Mouse (Mus musculus) MEL (cell line): ENCODE measurements around the gene Gm21970. TPM values are rescaled to one million over a fixed set of nuclear protein-coding genes. Genes with fewer than 3 reads are reported as not detected.

Experiments
- DNase-seq: peaks from one replicate; pipeline ENCODE4 v3.0.0; 2011; ENCODE audit warnings: low read depth, low spot score
- H3K27ac ChIP-seq: 2 replicates; pipeline ENCODE4 v1.5.1; 2012; ENCODE audit warnings: low read depth, mild to moderate bottlenecking, control low read depth, low read length, moderate library complexity; ENCODE audit not compliant: control insufficient read depth
- H3K27me3 ChIP-seq, 2 experiments: fragments of 150-350 bp in 1 of 2; sonication (generic) in 1 of 2; 2 replicates each; pipeline ENCODE4 v1.6.1; 2012; ENCODE audit warnings: low read length in 2 of 2, mild to moderate bottlenecking in 2 of 2, improper control_type of control experiment in 1 of 2, moderate library complexity in 1 of 2; ENCODE audit not compliant: insufficient read depth in 2 of 2, control insufficient read depth in 1 of 2
- H3K36me3 ChIP-seq, 2 experiments: 2 replicates each; pipeline ENCODE4 v1.6.1; 2012 to 2014; ENCODE audit warnings: low read length in 2 of 2, improper control_type of control experiment in 1 of 2, inconsistent platforms in 1 of 2, mild to moderate bottlenecking in 1 of 2; ENCODE audit not compliant: insufficient read depth in 2 of 2, control insufficient read depth in 1 of 2
- H3K4me1 ChIP-seq, 2 experiments: fragments of 150-350 bp in 1 of 2; sonication (generic) in 1 of 2; 2 replicates each; pipeline ENCODE4 v1.6.1; 2012; ENCODE audit warnings: low read length in 2 of 2, improper control_type of control experiment in 1 of 2, mild to moderate bottlenecking in 1 of 2; ENCODE audit not compliant: insufficient read depth in 2 of 2, control insufficient read depth in 1 of 2
- H3K4me3 ChIP-seq, 2 experiments: fragments of 150-350 bp in 1 of 2; sonication (generic) in 1 of 2; 2 replicates each; pipeline ENCODE4 v1.5.1; 2012; ENCODE audit warnings: low read depth in 2 of 2, low read length in 2 of 2, mild to moderate bottlenecking in 2 of 2, moderate library complexity in 2 of 2, control low read depth in 1 of 2, improper control_type of control experiment in 1 of 2; ENCODE audit not compliant: control insufficient read depth in 1 of 2, insufficient read depth in 1 of 2
- H3K79me2 ChIP-seq: 2 replicates; pipeline ENCODE4 v1.6.1; 2012; ENCODE audit warnings: mild to moderate bottlenecking, low read length, moderate library complexity; ENCODE audit not compliant: control insufficient read depth, poor library complexity, insufficient read depth
- H3K9ac ChIP-seq: 2 replicates; pipeline ENCODE4 v1.6.1; 2012; ENCODE audit warnings: low read depth, mild to moderate bottlenecking, control low read depth, low read length, moderate library complexity; ENCODE audit not compliant: control insufficient read depth, poor library complexity, severe bottlenecking
- H3K9me3 ChIP-seq: fragments of 150-350 bp; sonication (generic); replicated peaks from 2 replicates; pipeline ENCODE4 v1.6.1; 2012; ENCODE audit warnings: mild to moderate bottlenecking, low read length, improper control_type of control experiment, moderate library complexity; ENCODE audit not compliant: insufficient read depth
- BHLHE40 ChIP-seq: IDR thresholded peaks from 2 replicates; pipeline ENCODE4 v1.6.1; 2012; ENCODE audit warnings: low read depth, mild to moderate bottlenecking, inconsistent platforms, low read length, improper control_type of control experiment, borderline replicate concordance
- CHD1 ChIP-seq: IDR thresholded peaks from 2 replicates; pipeline ENCODE4 v1.6.1; 2012; ENCODE audit warnings: low read depth, mild to moderate bottlenecking, inconsistent platforms, low read length, improper control_type of control experiment
- CTCF ChIP-seq, 3 experiments: IDR thresholded peaks in 2 of 3; conservative IDR thresholded peaks in 1 of 3; 2 replicates each; pipeline ENCODE4 v1.5.1; 2011 to 2012; ENCODE audit warnings: low read length in 3 of 3, low read depth in 2 of 3, mild to moderate bottlenecking in 2 of 3, improper control_type of control experiment in 1 of 3, inconsistent platforms in 1 of 3, mixed read lengths in 1 of 3, moderate library complexity in 1 of 3; ENCODE audit not compliant: control insufficient read depth in 1 of 3, insufficient read depth in 1 of 3, poor library complexity in 1 of 3, severe bottlenecking in 1 of 3
- EP300 ChIP-seq, 2 experiments: IDR thresholded peaks; 2 replicates each; pipeline ENCODE4 v1.6.1; 2011; ENCODE audit warnings: improper control_type of control experiment in 2 of 2, low read length in 2 of 2, low read depth in 1 of 2, mild to moderate bottlenecking in 1 of 2
- JUND ChIP-seq: IDR thresholded peaks from 2 replicates; pipeline ENCODE4 v1.6.1; 2011; ENCODE audit warnings: low read depth, mild to moderate bottlenecking, improper control_type of control experiment, low read length
- MAX ChIP-seq: IDR thresholded peaks from 2 replicates; pipeline ENCODE4 v1.6.1; 2011; ENCODE audit warnings: low read length, improper control_type of control experiment
- MAZ ChIP-seq: IDR thresholded peaks from 2 replicates; pipeline ENCODE4 v1.6.1; 2012; ENCODE audit warnings: low read depth, mild to moderate bottlenecking, inconsistent platforms, low read length, improper control_type of control experiment
- MXI1 ChIP-seq: IDR thresholded peaks from 2 replicates; pipeline ENCODE4 v1.6.1; 2011; ENCODE audit warnings: mild to moderate bottlenecking, low read depth, low read length, improper control_type of control experiment
- MYC ChIP-seq: IDR thresholded peaks from 2 replicates; pipeline ENCODE4 v1.6.1; 2011; ENCODE audit warnings: low read depth, mild to moderate bottlenecking, low read length, improper control_type of control experiment, moderate library complexity
- NRF1 ChIP-seq: IDR thresholded peaks from 2 replicates; pipeline ENCODE4 v1.6.1; 2014; ENCODE audit warnings: low read depth, mild to moderate bottlenecking, inconsistent platforms, low read length, improper control_type of control experiment, moderate library complexity; ENCODE audit not compliant: poor library complexity, insufficient read depth, severe bottlenecking
- POLR2AphosphoS2 ChIP-seq: IDR thresholded peaks from 2 replicates; pipeline ENCODE4 v1.6.1; 2011; ENCODE audit warnings: low read length, improper control_type of control experiment
- RAD21 ChIP-seq: IDR thresholded peaks from 2 replicates; pipeline ENCODE4 v1.6.1; 2011; ENCODE audit warnings: mild to moderate bottlenecking, low read depth, low read length, improper control_type of control experiment
- RCOR1 ChIP-seq: IDR thresholded peaks from 2 replicates; pipeline ENCODE4 v1.6.1; 2012; ENCODE audit warnings: low read depth, mild to moderate bottlenecking, inconsistent platforms, low read length, improper control_type of control experiment
- SMC3 ChIP-seq: IDR thresholded peaks from 2 replicates; pipeline ENCODE4 v1.6.1; 2011; ENCODE audit warnings: low read depth, low read length, improper control_type of control experiment
- TBP ChIP-seq: IDR thresholded peaks from 2 replicates; pipeline ENCODE4 v1.8.0; 2011; ENCODE audit warnings: low read depth, low read length, improper control_type of control experiment
- TCF12 ChIP-seq: IDR thresholded peaks from 2 replicates; pipeline ENCODE4 v1.6.1; 2014; ENCODE audit warnings: low read depth, mild to moderate bottlenecking, inconsistent platforms, low read length, improper control_type of control experiment, moderate library complexity
- USF2 ChIP-seq, 2 experiments: IDR thresholded peaks; 2 replicates each; pipeline ENCODE4 v1.6.1; 2011 to 2012; ENCODE audit warnings: improper control_type of control experiment in 2 of 2, low read length in 2 of 2, borderline replicate concordance in 1 of 2, inconsistent platforms in 1 of 2, low read depth in 1 of 2, mild to moderate bottlenecking in 1 of 2; ENCODE audit not compliant: insufficient read depth in 1 of 2
- ZC3H11A ChIP-seq: IDR thresholded peaks from 2 replicates; pipeline ENCODE4 v1.6.1; 2012; ENCODE audit warnings: low read depth, mild to moderate bottlenecking, inconsistent platforms, low read length, improper control_type of control experiment
- ZNF384 ChIP-seq: IDR thresholded peaks from 2 replicates; pipeline ENCODE4 v1.6.1; 2012; ENCODE audit warnings: low read depth, mild to moderate bottlenecking, inconsistent platforms, low read length, improper control_type of control experiment
- polyA plus RNA-seq, 2 experiments: library from polyadenylated mRNA; stranded (reverse) in 1 of 2; unstranded in 1 of 2; fragments of >175 nt in 1 of 2; fragments of >200 nt in 1 of 2; gene quantifications; 2 replicates each; pipeline versions ENCODE4 v1.2.1 to v1.2.4; 2012; ENCODE audit warnings: low replicate concordance in 2 of 2, low read depth in 1 of 2; ENCODE audit not compliant: insufficient read length in 2 of 2, insufficient read depth in 1 of 2, missing spikeins in 1 of 2
- total RNA-seq: library from RNA; depleted of rRNA; stranded (reverse); fragments of 300-350 nt; gene quantifications from 2 replicates; pipeline ENCODE4 v1.2.3, GENCODE M21; 2012

Gene Gm21970
- total and polyA plus RNA-seq, 3 experiments = not detected

DNA sequence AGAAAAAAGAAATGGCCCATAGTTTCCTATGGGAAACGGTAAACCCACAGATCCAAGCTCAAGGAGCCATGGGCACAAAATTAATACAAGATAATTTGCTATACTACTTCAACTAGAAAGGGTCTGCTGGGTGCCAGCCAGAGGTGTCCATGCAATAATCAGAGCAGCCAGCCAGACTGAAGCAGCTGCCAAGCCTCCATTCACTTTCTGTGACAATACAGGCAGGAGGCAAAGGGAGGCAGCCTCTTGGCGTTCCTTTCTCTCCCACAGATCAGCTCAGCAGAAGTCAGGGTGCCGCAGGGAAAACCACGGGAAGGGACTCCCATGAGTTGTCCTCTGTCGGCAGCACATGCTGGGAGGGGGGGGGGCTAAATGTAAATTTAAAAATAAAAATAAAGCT is 67.5 kb downstream of the Gm21970 start:
- H3K9me3 ChIP-seq = no peaks in the 10 kb centered on the region
- TF ChIP-seq BHLHE40 (no peak), MAZ (no peak), CHD1 (no peak), CTCF (IDR thresholded peaks at IDR 0.05 in 2 of 3, conservative IDR thresholded peaks at IDR 0.05 in 1 of 3; ENCODE audit: control insufficient read depth in 1 of 3, insufficient read depth in 1 of 3, low read depth in 2 of 3, low read length in 3 of 3, poor library complexity in 1 of 3, severe bottlenecking in 1 of 3) (no peak), TCF12 (no peak)
- no peaks in the 10 kb centered on the region for H3K79me2 ChIP-seq
- H3K9ac ChIP-seq = no peak overlapping the region
- H3K4me1 ChIP-seq = peaks cover 0 to 2% of the 10 kb centered on the region in 2 experiments; a peak in 3 of 4 replicates
- DNase-seq = no peak
- no peak overlapping the region for H3K27ac ChIP-seq
- H3K27me3 ChIP-seq = no peaks in the 10 kb centered on the region
- H3K4me3 ChIP-seq = no peak overlapping the region
- H3K36me3 ChIP-seq = peaks cover 0 to 3% of the 10 kb centered on the region in 2 experiments; a peak in 2 of 4 replicates

DNA sequence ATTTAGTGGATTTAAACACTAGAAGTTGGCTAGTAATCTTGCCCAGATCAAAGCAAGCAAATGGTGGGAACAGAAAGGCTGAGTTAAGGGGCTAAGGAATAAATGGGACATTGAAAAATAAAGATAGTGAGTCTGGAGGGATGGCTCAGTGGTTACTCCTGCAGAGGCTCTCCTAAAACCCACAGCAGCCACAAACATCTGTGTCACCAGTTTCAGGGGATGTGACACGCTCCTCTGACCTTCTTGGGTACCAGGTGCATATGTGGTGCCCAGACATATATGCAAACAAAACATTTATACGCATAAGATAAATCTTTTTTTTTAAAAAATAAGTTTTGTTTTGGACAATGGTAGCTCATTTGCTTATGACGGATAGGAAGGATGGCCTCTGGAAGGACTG is 67.9 kb downstream of the Gm21970 start:
- H3K27ac ChIP-seq = no peak overlapping the region
- no peaks in the 10 kb centered on the region; the same call in 1 of the 2 replicates for H3K79me2 ChIP-seq
- H3K4me3 ChIP-seq = no peak overlapping the region
- no peak for DNase-seq
- H3K9ac ChIP-seq = no peak overlapping the region
- peaks cover 0 to 4% of the 10 kb centered on the region in 2 experiments; a peak in 3 of 4 replicates for H3K4me1 ChIP-seq
- H3K27me3 ChIP-seq = no peaks in the 10 kb centered on the region
- no peaks in the 10 kb centered on the region for H3K9me3 ChIP-seq
- TF ChIP-seq USF2 (IDR thresholded peaks at IDR 0.05; ENCODE audit: borderline replicate concordance in 1 of 2, insufficient read depth in 1 of 2, low read depth in 1 of 2, low read length in 2 of 2) = no peak
- no peak for TF ChIP-seq MAZ
- no peak for TF ChIP-seq SMC3
- no peak for TF ChIP-seq EP300 (IDR thresholded peaks at IDR 0.05; ENCODE audit: low read depth in 1 of 2, low read length in 2 of 2)
- no peak for TF ChIP-seq JUND
- no peak for TF ChIP-seq MXI1
- TF ChIP-seq ZNF384 = no peak
- TF ChIP-seq TBP = no peak
- no peak for TF ChIP-seq RCOR1
- no peak for TF ChIP-seq MAX
- no peak for TF ChIP-seq TCF12
- TF ChIP-seq CTCF (IDR thresholded peaks at IDR 0.05 in 2 of 3, conservative IDR thresholded peaks at IDR 0.05 in 1 of 3; ENCODE audit: control insufficient read depth in 1 of 3, insufficient read depth in 1 of 3, low read depth in 2 of 3, low read length in 3 of 3, poor library complexity in 1 of 3, severe bottlenecking in 1 of 3) = no peak
- no peak for TF ChIP-seq BHLHE40
- peaks cover 0 to 6% of the 10 kb centered on the region in 2 experiments; a peak in 2 of 4 replicates for H3K36me3 ChIP-seq

DNA sequence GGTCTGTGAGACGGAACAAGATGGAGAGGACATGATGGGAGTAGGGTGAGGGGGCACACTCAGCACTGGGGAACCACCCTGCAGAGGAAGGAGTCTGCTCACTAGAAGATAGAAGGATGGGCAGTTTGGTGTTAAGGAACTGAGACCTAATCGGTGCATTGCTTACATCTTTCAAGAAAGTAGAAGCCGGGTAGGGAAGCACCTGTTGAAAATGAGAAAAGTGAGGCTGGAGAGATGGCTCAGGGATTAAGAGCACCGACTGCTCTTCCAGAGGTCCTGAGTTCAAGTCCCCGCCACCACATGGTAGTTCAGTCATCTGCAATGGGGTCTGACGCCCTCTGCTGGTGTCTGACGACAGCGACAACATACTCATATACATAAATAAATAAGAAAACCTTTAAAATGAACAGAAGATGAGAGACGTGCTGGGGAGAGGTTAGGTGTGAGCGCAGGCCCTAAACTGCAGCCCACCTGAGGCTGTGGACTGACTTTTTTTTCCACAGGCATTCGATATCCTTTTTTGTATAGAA is 68.4 kb downstream of the Gm21970 start:
- Histone ChIP-seq H3K79me2 (no peaks in the 10 kb centered on the region; the same call in 1 of the 2 replicates), H3K36me3 (peaks cover 0 to 6% of the 10 kb centered on the region in 2 experiments; a peak in 2 of 4 replicates), H3K4me1 (peaks cover 0 to 4% of the 10 kb centered on the region in 2 experiments; a peak in 3 of 4 replicates), H3K27me3 (no peaks in the 10 kb centered on the region), H3K9me3 (no peaks in the 10 kb centered on the region), H3K9ac (no peak overlapping the region), H3K27ac (no peak overlapping the region), H3K4me3 (no peak overlapping the region)
- peak; percentile 56 for TF ChIP-seq RAD21
- TF ChIP-seq CTCF (IDR thresholded peaks at IDR 0.05 in 2 of 3, conservative IDR thresholded peaks at IDR 0.05 in 1 of 3; ENCODE audit: control insufficient read depth in 1 of 3, insufficient read depth in 1 of 3, low read depth in 2 of 3, low read length in 3 of 3, poor library complexity in 1 of 3, severe bottlenecking in 1 of 3) = peak; percentile 42 to 64 (median 59)
- peak; percentile 68 for TF ChIP-seq SMC3
- TF ChIP-seq ZC3H11A = peak; percentile 57
- 0 out of 2 replicates have a peak, but pooled peaks have one; percentile 41 for TF ChIP-seq MYC
- no peak for TF ChIP-seq NRF1
- TF ChIP-seq POLR2AphosphoS2 = no peak
- DNase-seq = peak; percentile 63
